Mouse (Mus musculus): Measurements from ENCODE around the gene Myof.

GRCm38 (mm10) chr19:37939203-37939602 lies 104.2 kb downstream of the Myof start:
- no peak for TF ChIP-seq CTCF (IDR thresholded peaks at IDR 0.05; ENCODE audit: control insufficient read depth, insufficient read depth, insufficient replicate concordance, low read depth, low read length)
- TF ChIP-seq POLR2A (IDR thresholded peaks at IDR 0.05; ENCODE audit: control insufficient read depth, low read depth, low read length) = no peak
